Mouse (Mus musculus) stomach, postnatal 0 days (tissue): ENCODE measurements around the gene Ndc1. TPM values are rescaled to one million over a fixed set of nuclear protein-coding genes. Genes with fewer than 3 reads are reported as not detected.

Experiments used
- ATAC-seq: fragments of 200-750 bp; cut with Nextera tagmentation; 2 replicates; pipeline ENCODE4 v1.8.0; 2017; ENCODE audit not compliant: low FRiP score, low TSS enrichment
- DNase-seq: peaks from one replicate; pipeline ENCODE4 v3.0.0-alpha.2; 2016; ENCODE audit warnings: low spot score
- H3K27ac ChIP-seq: fragments of 300-500 bp; sonication (generic); replicated peaks from 2 replicates; pipeline ENCODE4 v1.5.1; 2014; ENCODE audit warnings: mild to moderate bottlenecking, control low read depth
- H3K27me3 ChIP-seq: fragments of 300-500 bp; sonication (generic); 2 replicates; pipeline ENCODE4 v1.6.1; 2014; ENCODE audit warnings: low read length; ENCODE audit not compliant: control insufficient read depth, insufficient read depth
- H3K36me3 ChIP-seq: fragments of 300-500 bp; sonication (generic); 2 replicates; pipeline ENCODE4 v1.6.1; 2014; ENCODE audit warnings: low read length, mixed read lengths; ENCODE audit not compliant: control insufficient read depth, insufficient read depth
- H3K4me1 ChIP-seq: fragments of 300-500 bp; sonication (generic); replicated peaks from 2 replicates; pipeline ENCODE4 v1.6.1; 2014; ENCODE audit warnings: antibody characterized with exemption; ENCODE audit not compliant: control insufficient read depth, insufficient read depth
- H3K4me2 ChIP-seq: fragments of 300-500 bp; sonication (generic); replicated peaks from 2 replicates; pipeline ENCODE4 v1.6.1; 2014; ENCODE audit warnings: low read depth, mild to moderate bottlenecking, control low read depth, moderate library complexity
- H3K4me3 ChIP-seq: fragments of 300-500 bp; sonication (generic); 2 replicates; pipeline ENCODE4 v1.5.1; 2014; ENCODE audit warnings: low read depth, low read length, control low read depth
- H3K9ac ChIP-seq: fragments of 300-500 bp; sonication (generic); 2 replicates; pipeline ENCODE4 v1.6.1; 2014; ENCODE audit warnings: mild to moderate bottlenecking, low read length, control low read depth, mixed read lengths
- H3K9me3 ChIP-seq: fragments of 300-500 bp; sonication (generic); 2 replicates; pipeline ENCODE4 v1.6.1; 2016; ENCODE audit warnings: low read length; ENCODE audit not compliant: control insufficient read depth
- CTCF ChIP-seq: IDR thresholded peaks from 2 replicates; pipeline ENCODE4 v1.5.1; 2016; ENCODE audit warnings: antibody characterized with exemption, low read depth, mild to moderate bottlenecking, moderate library complexity
- EP300 ChIP-seq: optimal IDR thresholded peaks from 2 replicates; pipeline ENCODE3; 2016; ENCODE audit warnings: antibody characterized with exemption
- WGBS: fragments of 180-500 bp; shearing (Covaris S2); extraction: QIAGEN DNeasy Blood & Tissue Kit; methylation state at CpG from one replicate; pipeline ENCODE4 v1.1.7; 2014; 5-methylcytosine and 5-hydroxymethylcytosine counted together
- polyA plus RNA-seq: library from polyadenylated mRNA; unstranded; fragments of >200 nt; fragmentation: Nextera tagmentation; extraction: Ambion mirVana; gene quantifications from 2 replicates; pipeline ENCODE4 v1.2.1, GENCODE M21; 2015

Ndc1 gene
- polyA plus RNA-seq, 1 experiment from 2014 or later: 7.6 TPM

DNA sequence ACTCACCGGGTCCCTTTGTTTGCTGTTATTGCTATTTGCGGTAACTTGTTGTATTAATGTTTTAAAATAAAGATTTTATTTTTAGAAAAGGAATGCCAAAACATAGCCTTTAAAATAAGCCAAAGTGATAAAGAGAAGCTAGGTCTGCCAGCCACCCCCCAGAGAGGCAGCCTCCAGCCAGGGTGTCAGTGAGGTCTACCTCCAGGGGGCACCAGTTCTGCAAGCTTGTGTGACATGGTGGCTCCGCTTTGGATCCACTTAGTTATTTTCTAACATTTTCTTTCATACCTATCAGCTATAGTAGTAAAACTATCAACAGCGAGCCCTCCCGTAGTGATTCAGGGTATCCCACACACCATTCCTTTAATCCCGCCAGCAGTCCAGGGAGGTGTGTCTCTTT is 80.9 kb downstream of the Ndc1 start:
- no peak overlapping the region for H3K9ac ChIP-seq
- WGBS: 86% methylated on average over 6 of the region's 6 CpGs

DNA sequence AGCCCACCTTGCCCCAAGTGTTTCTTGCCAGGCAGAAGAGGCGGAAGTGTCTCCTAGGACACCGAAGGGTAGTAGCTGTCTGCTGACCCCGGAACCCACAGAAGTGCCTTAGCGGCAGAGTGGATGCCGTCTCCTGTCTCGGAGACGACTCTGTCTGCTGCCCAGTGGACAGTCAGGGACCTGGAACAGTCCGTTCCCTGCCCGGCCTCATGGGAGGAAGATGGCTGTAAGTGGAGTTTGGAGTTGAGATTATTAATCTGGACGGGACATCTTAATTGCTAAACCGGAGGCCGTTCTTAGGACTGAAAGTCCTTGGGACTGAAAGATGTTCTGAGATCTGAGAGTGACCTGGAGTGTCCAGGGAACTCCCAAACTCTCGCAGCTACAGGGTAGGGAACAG is 81.9 kb downstream of the Ndc1 start:
- Histone ChIP-seq H3K9me3 (no peaks in the 10 kb centered on the region), H3K36me3 (no peaks in the 10 kb centered on the region), H3K27ac (no peak overlapping the region), H3K4me1 (no peaks in the 10 kb centered on the region), H3K9ac (no peak overlapping the region), H3K4me3 (no peak overlapping the region), H3K4me2 (no peak overlapping the region), H3K27me3 (no peaks in the 10 kb centered on the region)
- 87% methylated on average over 13 of the region's 13 CpGs for WGBS
- DNase-seq: no peak
- ATAC-seq: no peak
- no peak for TF ChIP-seq EP300
- TF ChIP-seq CTCF: no peak

More for the DNA sequence above, 80.9 kb downstream of the Ndc1 start:
- H3K9me3 ChIP-seq: no peaks in the 10 kb centered on the region
- H3K4me2 ChIP-seq: no peak overlapping the region
- H3K27ac ChIP-seq: no peak overlapping the region
- DNase-seq: no peak
- H3K4me3 ChIP-seq: no peak overlapping the region
- no peaks in the 10 kb centered on the region for H3K27me3 ChIP-seq
- no peaks in the 10 kb centered on the region for H3K4me1 ChIP-seq
- no peaks in the 10 kb centered on the region for H3K36me3 ChIP-seq
- no peak for ATAC-seq
- peak; percentile 56 for TF ChIP-seq CTCF
- no peak for TF ChIP-seq EP300

DNA sequence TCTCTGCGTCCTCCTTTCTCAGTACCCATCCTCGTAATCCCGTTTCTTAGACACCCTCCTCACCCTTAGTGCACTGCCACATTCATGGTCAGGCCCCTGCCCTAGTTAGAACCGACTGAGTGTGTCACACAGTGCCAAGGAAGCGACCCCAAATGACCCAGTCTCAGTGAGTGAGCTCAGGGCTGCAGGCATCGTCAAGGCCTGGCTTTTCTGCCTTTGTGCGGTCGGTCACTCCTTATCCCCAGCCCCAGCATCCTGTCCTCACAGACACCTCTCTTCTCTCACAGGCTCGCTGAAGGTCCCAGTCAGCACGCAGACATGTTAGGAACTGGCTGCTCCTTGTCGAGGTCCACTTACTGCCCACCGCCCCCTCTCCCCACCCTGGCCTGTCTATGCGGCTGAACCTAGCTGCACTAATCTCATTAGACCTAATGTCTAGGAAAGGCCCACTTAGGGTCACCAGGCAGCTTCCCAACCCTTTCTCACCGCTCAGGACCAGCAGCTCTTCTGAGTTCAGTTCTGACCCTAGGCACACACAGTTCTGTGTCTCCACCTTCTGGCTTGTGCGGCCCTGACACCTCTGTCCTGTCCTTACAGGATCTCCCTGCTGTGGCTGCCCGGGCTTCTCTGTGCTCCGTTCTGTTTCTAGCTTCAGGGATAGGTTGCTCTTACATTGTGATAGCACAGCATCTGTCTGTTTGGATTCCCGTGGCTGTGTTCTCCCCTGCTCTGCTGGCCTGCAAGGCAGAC is 84.9 kb downstream of the Ndc1 start:
- 81% methylated on average over 18 of the region's 18 CpGs for WGBS

GRCm38 (mm10) chr4:107453141-107453984 is 85.8 kb downstream of the Ndc1 start:
- H3K9me3 ChIP-seq: no peaks in the 10 kb centered on the region
- no peak overlapping the region for H3K4me3 ChIP-seq
- H3K27me3 ChIP-seq: no peaks in the 10 kb centered on the region
- no peak overlapping the region for H3K9ac ChIP-seq
- no peaks in the 10 kb centered on the region for H3K36me3 ChIP-seq
- TF ChIP-seq CTCF (peak; percentile 92), EP300 (no peak)
- 67% methylated on average over 16 of the region's 16 CpGs for WGBS
- DNase-seq (peak; percentile 89), ATAC-seq (peak; percentile 69)
- H3K4me1 ChIP-seq: no peaks in the 10 kb centered on the region
- no peak overlapping the region for H3K27ac ChIP-seq
- no peak overlapping the region for H3K4me2 ChIP-seq

More for the DNA sequence above, 84.9 kb downstream of the Ndc1 start:
- no peak overlapping the region for H3K4me3 ChIP-seq
- H3K4me1 ChIP-seq: no peaks in the 10 kb centered on the region
- H3K9ac ChIP-seq: no peak overlapping the region
- no peaks in the 10 kb centered on the region for H3K36me3 ChIP-seq
- H3K27ac ChIP-seq: no peak overlapping the region
- no peak overlapping the region for H3K4me2 ChIP-seq
- H3K27me3 ChIP-seq: no peaks in the 10 kb centered on the region
- no peak for DNase-seq
- TF ChIP-seq CTCF (peak; percentile 22; the same call in 1 of the 2 replicates), EP300 (no peak)
- no peaks in the 10 kb centered on the region for H3K9me3 ChIP-seq
- ATAC-seq: no peak

DNA sequence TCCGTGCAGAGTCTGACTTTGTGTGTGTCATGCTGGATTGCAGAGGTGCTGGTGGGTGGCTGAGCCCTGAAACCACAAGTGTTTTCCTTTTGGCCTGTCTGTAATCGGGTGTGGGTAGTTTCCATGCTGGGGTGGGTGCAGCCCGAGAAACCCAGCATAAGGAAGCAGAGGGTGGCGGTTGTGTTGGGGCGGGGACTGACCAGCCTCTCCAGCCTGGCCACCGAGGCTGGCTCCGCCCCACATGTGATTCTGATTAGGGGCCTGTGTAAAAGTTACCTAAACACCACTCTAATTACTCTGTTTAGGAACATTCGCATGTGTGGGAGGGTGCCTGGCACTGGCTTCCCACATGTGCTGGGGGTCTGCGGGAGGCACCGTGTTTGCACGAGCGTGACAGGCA is 90.0 kb downstream of the Ndc1 start:
- no peak overlapping the region for H3K27ac ChIP-seq
- H3K9ac ChIP-seq: no peak overlapping the region
- H3K4me1 ChIP-seq: no peaks in the 10 kb centered on the region
- no peaks in the 10 kb centered on the region for H3K36me3 ChIP-seq
- H3K4me3 ChIP-seq: no peak overlapping the region
- TF ChIP-seq EP300: no peak
- DNase-seq: peak; percentile 65
- 58% methylated on average over 12 of the region's 12 CpGs for WGBS
- H3K4me2 ChIP-seq: no peak overlapping the region
- ATAC-seq: peak; percentile 76
- no peaks in the 10 kb centered on the region for H3K9me3 ChIP-seq
- no peaks in the 10 kb centered on the region for H3K27me3 ChIP-seq

GRCm38 (mm10) chr4:107458907-107459306 is 91.3 kb downstream of the Ndc1 start:
- H3K9ac ChIP-seq: no peak overlapping the region
- peak; percentile 86 for ATAC-seq
- peak; percentile 46 for DNase-seq
- no peaks in the 10 kb centered on the region for H3K36me3 ChIP-seq
- WGBS: 67% methylated on average over 17 of the region's 17 CpGs
- H3K27me3 ChIP-seq: no peaks in the 10 kb centered on the region
- no peaks in the 10 kb centered on the region for H3K9me3 ChIP-seq
- TF ChIP-seq EP300: no peak
- TF ChIP-seq CTCF: no peak
- no peaks in the 10 kb centered on the region for H3K4me1 ChIP-seq
- no peak overlapping the region for H3K4me2 ChIP-seq
- H3K4me3 ChIP-seq: no peak overlapping the region
- H3K27ac ChIP-seq: no peak overlapping the region
